Mouse (Mus musculus) layer of hippocampus, adult 8-10 months (tissue): ENCODE measurements around the gene Rps26. TPM values are rescaled to one million over a fixed set of nuclear protein-coding genes. Genes with fewer than 3 reads are reported as not detected.
"Not testable (repeated sequence)": the region's sequence is repeated elsewhere in the genome, so short reads cannot be mapped to it uniquely, and the experiment has no call there.

Experiments used
- DNase-seq, 2 experiments: peaks; one replicate each; pipeline ENCODE4 v3.0.0; 2022; ENCODE audit warnings: low spot score in 2 of 2
- total RNA-seq, 4 experiments: library from RNA; stranded (reverse); gene quantifications; 2 replicates each; pipeline ENCODE4 v1.2.4; 2022

Gene Rps26
- total RNA-seq, 4 experiments from 2014 or later, result 141 to 325 (median 239) TPM

- no peak for DNase-seq
These were observed 15.3 kb upstream of the Rps26 start for GRCm38 (mm10) chr10:128641871-128642270.

- DNase-seq, result no peak
These were observed 14.3 kb upstream of the Rps26 start for GRCm38 (mm10) chr10:128640891-128641290.

GRCm38 (mm10) chr10:128639999-128640398 lies 13.5 kb upstream of the Rps26 start:
- DNase-seq, result no peak

GRCm38 (mm10) chr10:128637011-128637410 lies 10.5 kb upstream of the Rps26 start:
- DNase-seq, result no peak

- no peak for DNase-seq
These were observed 10.0 kb upstream of the Rps26 start for GRCm38 (mm10) chr10:128636561-128636960.

- no peak for DNase-seq
These were observed 9.2 kb upstream of the Rps26 start for GRCm38 (mm10) chr10:128635697-128636096.

GRCm38 (mm10) chr10:128631571-128631970 lies 5.0 kb upstream of the Rps26 start:
- DNase-seq, result no peak

- DNase-seq, result not testable (repeated sequence)
These were observed 3.8 kb upstream of the Rps26 start for GRCm38 (mm10) chr10:128630306-128630705.

- no peak for DNase-seq
These were observed 3.2 kb upstream of the Rps26 start for GRCm38 (mm10) chr10:128629746-128630145.

GRCm38 (mm10) chr10:128627398-128628317 lies 1.1 kb upstream of the Rps26 start:
- no peak for DNase-seq

- no peak for DNase-seq
These were observed 1.2 kb downstream of the Rps26 start for GRCm38 (mm10) chr10:128625287-128625894.

GRCm38 (mm10) chr10:128623106-128623613 lies 3.4 kb downstream of the Rps26 start:
- not testable (repeated sequence) for DNase-seq

- DNase-seq, result no peak
These were observed 3.8 kb downstream of the Rps26 start for GRCm38 (mm10) chr10:128622702-128623101.

- no peak for DNase-seq
These were observed 4.5 kb downstream of the Rps26 start for GRCm38 (mm10) chr10:128621986-128622520.

- DNase-seq, result no peak
These were observed 6.3 kb downstream of the Rps26 start for GRCm38 (mm10) chr10:128620241-128620640.

GRCm38 (mm10) chr10:128619148-128619547 lies 7.4 kb downstream of the Rps26 start:
- DNase-seq, result not testable (repeated sequence)

GRCm38 (mm10) chr10:128618570-128618969 lies 8.0 kb downstream of the Rps26 start:
- no peak for DNase-seq

GRCm38 (mm10) chr10:128615798-128616448 lies 10.6 kb downstream of the Rps26 start:
- DNase-seq, result not testable (repeated sequence)

- DNase-seq, result no peak
These were observed 11.6 kb downstream of the Rps26 start for GRCm38 (mm10) chr10:128614934-128615333.

GRCm38 (mm10) chr10:128613820-128614219 lies 12.7 kb downstream of the Rps26 start:
- not testable (repeated sequence) for DNase-seq

GRCm38 (mm10) chr10:128613154-128613440 lies 13.4 kb downstream of the Rps26 start:
- no peak for DNase-seq
